Mouse (Mus musculus): ENCODE data around the gene Pex14.

The Pex14 gene

DNA sequence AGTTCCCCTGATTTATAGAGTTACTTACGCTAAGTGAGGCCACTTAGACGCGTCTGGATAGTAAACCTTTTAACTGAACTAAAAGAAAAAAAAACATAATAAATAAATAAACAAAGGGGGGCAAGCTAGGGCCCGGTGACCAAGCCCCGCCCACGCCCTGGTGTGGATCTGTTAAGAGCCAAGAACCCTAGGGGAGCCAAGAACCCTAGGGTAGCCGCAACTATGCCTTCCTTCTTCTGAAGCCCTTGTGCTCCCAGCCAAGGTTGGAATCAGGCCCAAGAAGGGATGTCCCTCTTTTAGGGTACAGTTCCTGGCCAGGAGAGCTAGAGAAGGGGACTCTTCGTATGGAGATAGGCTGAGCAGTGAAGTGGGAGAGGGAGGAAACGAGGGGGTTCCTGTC is 176.3 kb downstream of the Pex14 start:
- no peak for DNase-seq (ENCODE audit: extremely low read depth, low read depth)

DNA sequence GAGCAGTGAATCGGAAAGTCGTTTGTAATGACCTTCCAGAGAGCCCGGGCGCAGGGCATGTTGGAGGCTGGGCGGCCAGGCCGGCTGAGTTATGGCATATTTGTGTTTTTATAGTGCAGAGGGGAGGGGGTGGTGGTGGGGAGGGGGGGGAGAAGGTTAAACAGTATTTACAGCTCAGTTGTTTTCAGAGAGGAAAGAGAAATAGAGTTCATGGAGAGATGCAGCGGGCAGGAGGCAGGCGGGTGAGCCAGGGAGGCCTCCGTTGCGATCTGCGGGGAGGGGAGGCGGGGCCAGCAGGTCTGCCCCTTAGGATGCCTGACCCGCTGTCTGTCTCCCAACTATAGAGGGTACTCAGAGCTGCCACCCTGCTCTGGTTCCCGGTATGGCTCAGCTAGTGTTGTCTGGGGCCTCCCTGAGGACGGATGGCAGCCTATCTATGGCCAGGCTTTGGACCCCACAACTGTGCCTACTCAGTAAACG is 177.4 kb downstream of the Pex14 start:
- no peak for DNase-seq (ENCODE audit: extremely low read depth, low read depth)

DNA sequence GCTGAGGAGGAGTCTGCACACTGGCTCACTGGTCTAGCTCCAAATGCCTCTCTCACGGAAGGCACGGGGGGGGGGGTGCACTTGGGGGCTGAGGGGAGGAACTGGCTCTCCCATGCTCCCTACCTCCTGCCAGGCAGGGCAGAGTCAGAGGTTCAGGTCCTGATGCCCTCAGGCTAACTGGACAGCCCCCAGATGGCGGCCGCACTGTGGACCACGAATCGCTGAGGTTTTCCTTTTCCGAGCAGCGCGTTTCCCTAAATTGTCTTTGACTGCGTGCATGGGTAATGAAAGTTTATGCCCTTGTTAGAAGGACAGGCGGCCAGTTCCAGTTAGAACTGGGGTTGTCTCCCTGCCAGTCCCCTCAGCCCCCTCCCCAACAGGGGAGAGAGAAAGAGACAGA is 179.1 kb downstream of the Pex14 start:
- no peak for DNase-seq (ENCODE audit: extremely low read depth, low read depth)

GRCm38 (mm10) chr4:148918707-148919447 is 180.8 kb downstream of the Pex14 start:
- DNase-seq (ENCODE audit: extremely low read depth, low read depth) = no peak

DNA sequence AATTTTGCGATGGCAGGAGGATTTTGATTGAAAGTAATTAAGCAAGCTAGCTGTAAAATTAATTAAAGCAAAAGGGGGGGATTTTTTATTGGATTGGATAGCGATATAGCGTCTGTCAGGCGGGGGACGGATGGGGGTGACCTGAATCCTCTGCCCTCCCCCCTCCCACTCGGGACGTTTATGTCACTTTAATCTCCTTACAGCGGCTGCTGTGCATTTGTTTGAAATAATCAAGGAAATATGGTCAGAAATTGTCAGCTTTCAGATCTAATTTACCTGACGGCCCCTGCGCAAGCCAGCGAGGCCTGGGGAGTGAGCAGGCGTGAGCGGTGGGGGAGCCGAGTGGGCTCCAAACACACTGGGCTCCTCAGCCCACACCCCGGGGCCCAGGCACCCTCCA is 183.8 kb downstream of the Pex14 start:
- no peak for DNase-seq (ENCODE audit: extremely low read depth, low read depth)

DNA sequence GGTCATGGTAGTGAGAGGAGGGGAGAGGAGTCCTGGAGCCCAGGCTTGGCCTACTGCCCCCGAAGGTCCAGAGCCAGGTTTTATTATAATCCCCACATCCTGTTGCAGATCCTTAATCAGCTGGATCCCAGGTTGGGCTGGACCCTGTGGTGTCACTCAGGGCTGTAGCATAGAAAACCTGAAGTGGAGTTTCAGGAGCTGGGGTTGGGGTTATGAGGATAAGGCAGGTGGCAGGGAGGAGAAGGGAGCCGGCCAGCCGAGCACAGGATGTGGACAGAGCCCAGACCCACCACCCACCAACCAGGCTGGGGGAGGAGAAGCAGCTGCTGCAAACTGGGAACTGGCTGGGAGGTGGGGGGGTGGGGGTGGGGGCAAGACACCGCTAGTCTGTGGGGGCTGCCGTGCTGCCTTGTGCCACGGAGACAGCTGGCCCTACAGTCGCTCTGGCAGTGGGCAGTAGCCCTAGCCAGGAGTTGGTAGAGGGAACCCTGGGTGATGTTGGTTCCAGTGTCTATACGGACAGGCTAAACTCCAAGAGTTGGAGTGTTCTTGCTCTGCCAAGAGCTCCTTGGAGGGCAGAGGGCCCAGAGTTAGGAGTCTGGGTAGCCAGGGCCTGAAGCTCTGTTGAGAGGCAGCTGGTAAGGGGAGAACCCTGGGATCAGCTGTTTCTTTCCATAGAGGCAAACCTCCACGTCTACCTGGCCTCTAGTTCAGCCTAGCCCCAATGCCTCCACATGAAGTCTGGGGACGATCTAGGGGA is 184.6 kb downstream of the Pex14 start:
- DNase-seq (ENCODE audit: extremely low read depth, low read depth) = no peak

DNA sequence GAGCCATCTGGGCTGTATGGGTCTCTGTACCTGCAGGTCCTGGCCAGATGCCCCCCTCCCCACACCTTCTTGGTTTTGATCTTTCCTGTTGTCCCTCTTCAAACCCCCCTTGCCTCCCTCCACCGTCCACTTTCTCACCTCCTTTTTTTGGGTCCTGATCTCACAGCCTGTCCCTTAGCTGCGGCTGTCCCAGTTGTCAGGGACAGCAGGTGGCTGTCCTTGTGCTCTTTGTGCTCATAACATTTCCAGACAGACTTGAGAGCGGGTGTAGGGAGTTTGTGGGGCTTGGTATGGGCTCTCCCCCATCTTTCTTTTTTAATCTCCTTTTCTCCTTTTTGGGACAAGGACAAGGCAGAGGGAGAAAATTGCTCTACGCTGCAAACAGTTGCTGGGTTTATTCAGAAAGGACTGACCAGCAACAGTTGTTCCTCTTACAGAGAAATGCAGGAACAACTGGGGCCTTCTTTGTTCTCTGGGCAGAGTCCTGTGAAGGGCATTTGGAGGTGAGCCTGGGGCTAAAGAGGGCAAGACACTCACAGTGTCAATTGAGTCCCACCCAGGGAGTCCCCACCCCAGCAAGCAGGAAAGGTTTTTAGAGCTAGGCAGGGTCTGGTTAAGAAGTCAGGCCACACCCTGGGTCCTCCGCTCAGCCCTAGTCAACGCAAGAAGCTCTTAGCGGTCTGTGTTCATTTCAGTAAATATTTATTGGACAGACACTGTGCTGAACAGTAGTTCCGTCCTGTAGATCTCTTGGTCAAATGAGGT is 186.7 kb downstream of the Pex14 start:
- no peak for DNase-seq (ENCODE audit: extremely low read depth, low read depth)

DNA sequence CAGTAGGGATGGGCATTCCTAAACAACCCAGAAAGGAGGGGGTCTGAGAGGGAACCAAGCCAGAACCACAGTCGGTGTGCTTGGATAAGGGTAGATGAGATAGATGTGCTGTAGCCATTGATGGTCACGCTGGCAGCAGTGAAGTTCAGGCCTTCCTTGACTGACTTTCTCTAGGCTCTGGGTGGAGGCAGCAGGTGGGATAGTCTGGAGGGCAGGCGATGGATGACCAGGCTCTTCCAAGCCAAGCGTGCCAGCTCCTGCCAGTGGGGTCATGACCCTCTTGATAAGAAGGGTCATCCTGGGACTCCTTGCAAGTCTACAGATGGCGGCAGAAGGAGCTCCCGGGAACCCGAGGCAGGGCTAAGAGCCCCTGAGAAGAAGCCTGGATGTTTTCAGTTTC is 187.5 kb downstream of the Pex14 start:
- no peak for DNase-seq (ENCODE audit: extremely low read depth, low read depth)

Measured in MEL-GATA-1-ER (cell line).